Mouse (Mus musculus) forebrain, embryonic 15.5 days (tissue): ENCODE data around the gene Cd93. TPM values are rescaled to one million over a fixed set of nuclear protein-coding genes. Genes with fewer than 3 reads are reported as not detected.

Experiments used
- ATAC-seq: fragments of 200-750 bp; cut with Nextera tagmentation; replicated peaks from 2 replicates; pipeline ENCODE4 v1.8.0; 2017; ENCODE audit warnings: mild to moderate bottlenecking, moderate TSS enrichment, moderate library complexity
- H3K27ac ChIP-seq: fragments of 300-500 bp; sonication (generic); replicated peaks from 2 replicates; pipeline ENCODE4 v1.5.1; 2015; ENCODE audit warnings: mild to moderate bottlenecking, inconsistent platforms
- H3K27me3 ChIP-seq: fragments of 300-500 bp; sonication (generic); 2 replicates; pipeline ENCODE4 v1.6.1; 2015; ENCODE audit warnings: inconsistent platforms
- H3K36me3 ChIP-seq: fragments of 300-500 bp; sonication (generic); 2 replicates; pipeline ENCODE4 v1.6.1; 2015; ENCODE audit warnings: mild to moderate bottlenecking, inconsistent platforms
- H3K4me1 ChIP-seq: fragments of 300-500 bp; sonication (generic); 2 replicates; pipeline ENCODE4 v1.6.1; 2015; ENCODE audit warnings: inconsistent platforms
- H3K4me2 ChIP-seq: fragments of 300-500 bp; sonication (generic); replicated peaks from 2 replicates; pipeline ENCODE4 v1.6.1; 2015; ENCODE audit warnings: mild to moderate bottlenecking, inconsistent platforms
- H3K4me3 ChIP-seq: fragments of 300-500 bp; sonication (generic); 2 replicates; pipeline ENCODE4 v1.5.1; 2015; ENCODE audit warnings: mild to moderate bottlenecking, inconsistent platforms
- H3K9ac ChIP-seq: fragments of 300-500 bp; sonication (generic); replicated peaks from 2 replicates; pipeline ENCODE4 v1.6.1; 2015; ENCODE audit warnings: mild to moderate bottlenecking, inconsistent platforms
- H3K9me3 ChIP-seq: fragments of 300-500 bp; sonication (generic); 2 replicates; pipeline ENCODE4 v1.6.1; 2016; ENCODE audit warnings: inconsistent platforms
- WGBS: fragments of 180-500 bp; shearing (Covaris S2); methylation state at CpG from one replicate; pipeline ENCODE4 v1.1.7; 2015; ENCODE audit warnings: mixed read lengths; 5-methylcytosine and 5-hydroxymethylcytosine counted together
- polyA plus RNA-seq: library from polyadenylated mRNA; unstranded; fragments of >200 nt; fragmentation: Nextera tagmentation; extraction: Ambion mirVana; gene quantifications from 2 replicates; pipeline ENCODE4 v1.2.1, GENCODE M21; 2015

Gene Cd93
- polyA plus RNA-seq, 1 experiment from 2014 or later, result 6.2 TPM

GRCm38 (mm10) chr2:148455341-148455740 is 12.0 kb upstream of the Cd93 start:
- no peak overlapping the region for H3K9ac ChIP-seq
- H3K4me3 ChIP-seq, result no peak overlapping the region
- no peak for ATAC-seq
- no peaks in the 10 kb centered on the region for H3K27me3 ChIP-seq
- H3K4me1 ChIP-seq, result no peaks in the 10 kb centered on the region
- H3K27ac ChIP-seq, result no peak overlapping the region
- H3K4me2 ChIP-seq, result no peak overlapping the region
- no peaks in the 10 kb centered on the region for H3K36me3 ChIP-seq
- H3K9me3 ChIP-seq, result no peaks in the 10 kb centered on the region

DNA sequence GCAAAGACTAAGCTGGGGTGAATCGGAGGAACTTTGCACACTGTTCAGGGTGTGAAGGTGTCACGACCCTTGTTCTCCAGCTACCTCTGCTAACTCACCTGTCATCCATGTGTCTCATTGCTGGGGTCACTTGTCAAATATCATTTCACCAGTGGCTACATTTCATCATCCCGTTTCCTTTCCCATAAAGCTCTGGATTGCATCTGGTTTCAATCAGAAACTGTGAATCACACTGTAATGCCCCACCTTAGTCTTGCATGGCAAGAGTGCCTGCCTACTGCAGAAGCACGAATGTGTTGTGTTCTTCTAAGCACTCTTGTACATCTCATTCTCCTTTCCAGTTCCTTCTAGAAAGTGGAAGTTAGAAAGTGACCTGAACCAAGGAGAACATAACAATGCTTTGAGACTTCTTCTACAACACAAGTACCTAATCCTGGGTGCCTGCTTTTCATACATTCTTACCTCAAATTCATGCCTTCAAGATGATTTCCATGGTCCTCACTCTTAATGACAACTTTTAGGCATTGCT is 10.7 kb upstream of the Cd93 start:
- WGBS, result 88% methylated on average over 4 of the region's 4 CpGs

DNA sequence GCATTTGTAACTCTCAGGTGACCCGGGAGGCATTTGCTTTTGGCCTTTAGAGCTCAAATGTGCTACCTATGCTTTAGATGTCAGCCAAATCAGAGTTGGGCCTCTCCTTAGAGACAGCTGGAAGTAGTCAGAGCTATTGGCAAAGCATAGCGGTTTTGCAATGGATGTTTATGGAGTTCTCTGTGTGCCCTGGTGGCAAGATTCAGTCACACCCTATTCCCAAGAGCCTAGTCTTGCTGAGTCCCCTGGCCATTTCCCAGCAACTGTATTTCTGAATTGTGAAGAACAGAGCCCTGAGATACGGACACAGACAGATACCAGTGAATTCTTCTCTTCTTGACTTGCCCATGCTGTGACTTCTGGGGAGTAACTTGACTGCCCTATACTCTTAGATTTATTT is 9.7 kb upstream of the Cd93 start:
- Histone ChIP-seq H3K4me2 (no peak overlapping the region), H3K9me3 (no peaks in the 10 kb centered on the region), H3K27ac (no peak overlapping the region), H3K9ac (no peak overlapping the region), H3K36me3 (no peaks in the 10 kb centered on the region), H3K4me3 (no peak overlapping the region), H3K4me1 (no peaks in the 10 kb centered on the region), H3K27me3 (no peaks in the 10 kb centered on the region)
- WGBS, result 90% methylated on average over 3 of the region's 3 CpGs
- ATAC-seq, result no peak

More for the DNA sequence above, 10.7 kb upstream of the Cd93 start:
- Histone ChIP-seq H3K9ac (no peak overlapping the region), H3K4me1 (no peaks in the 10 kb centered on the region), H3K9me3 (no peaks in the 10 kb centered on the region), H3K4me2 (no peak overlapping the region), H3K36me3 (no peaks in the 10 kb centered on the region), H3K27me3 (no peaks in the 10 kb centered on the region), H3K27ac (no peak overlapping the region), H3K4me3 (no peak overlapping the region)
- no peak for ATAC-seq

DNA sequence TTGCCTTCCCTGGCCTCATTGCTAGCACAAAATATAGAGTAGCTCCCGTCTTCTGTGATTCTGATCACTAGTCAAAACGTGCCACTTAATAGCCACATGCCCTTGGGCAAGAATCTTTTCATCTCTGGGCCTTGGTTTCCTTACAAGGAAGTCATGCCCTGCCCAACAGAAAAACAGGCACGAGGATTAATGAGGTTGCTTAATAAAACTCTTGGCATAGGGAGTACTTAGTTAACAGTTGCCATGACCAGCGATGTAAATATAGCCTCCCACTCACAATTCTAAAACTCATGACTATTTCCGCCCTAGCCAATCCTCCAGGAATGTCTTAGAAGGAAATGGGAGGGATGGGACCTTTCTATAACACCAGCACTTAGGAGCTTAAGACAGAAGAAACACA is 8.1 kb upstream of the Cd93 start:
- no peaks in the 10 kb centered on the region for H3K9me3 ChIP-seq
- no peak overlapping the region for H3K27ac ChIP-seq
- 66% methylated on average over 5 of the region's 5 CpGs for WGBS
- H3K4me2 ChIP-seq, result no peak overlapping the region
- no peak overlapping the region for H3K9ac ChIP-seq
- no peaks in the 10 kb centered on the region for H3K4me1 ChIP-seq
- no peaks in the 10 kb centered on the region for H3K27me3 ChIP-seq
- H3K4me3 ChIP-seq, result no peak overlapping the region
- H3K36me3 ChIP-seq, result no peaks in the 10 kb centered on the region
- no peak for ATAC-seq

- 88% methylated on average over 5 of the region's 5 CpGs for WGBS
- no peak for ATAC-seq
- no peaks in the 10 kb centered on the region for H3K4me1 ChIP-seq
- no peaks in the 10 kb centered on the region for H3K9me3 ChIP-seq
- no peak overlapping the region for H3K9ac ChIP-seq
- no peaks in the 10 kb centered on the region for H3K36me3 ChIP-seq
- H3K4me2 ChIP-seq, result no peak overlapping the region
- no peak overlapping the region for H3K4me3 ChIP-seq
- no peaks in the 10 kb centered on the region for H3K27me3 ChIP-seq
- H3K27ac ChIP-seq, result no peak overlapping the region
Measured at GRCm38 (mm10) chr2:148450616-148451015, 7.3 kb upstream of the Cd93 start.

DNA sequence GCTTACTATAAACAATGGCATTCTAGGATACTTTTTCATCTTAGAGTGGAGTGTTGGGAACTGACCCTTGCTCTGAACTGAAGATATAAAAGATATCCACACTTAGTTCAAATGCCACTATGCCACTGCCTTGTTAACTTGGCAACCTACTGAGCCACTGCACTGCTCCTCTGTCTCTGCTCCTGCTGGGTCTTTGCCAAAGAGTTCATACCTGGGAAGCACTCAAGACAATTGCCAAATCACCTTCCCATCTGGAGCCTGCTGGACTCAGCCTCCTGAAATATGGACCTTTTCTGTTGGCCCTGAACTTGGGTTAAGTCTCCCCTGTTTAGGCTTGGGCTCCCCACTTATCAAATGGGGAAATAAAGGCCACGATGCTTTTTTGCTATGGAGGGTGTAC is 6.3 kb upstream of the Cd93 start:
- Histone ChIP-seq H3K27ac (no peak overlapping the region), H3K36me3 (no peaks in the 10 kb centered on the region), H3K4me2 (no peak overlapping the region), H3K4me1 (no peaks in the 10 kb centered on the region), H3K9me3 (no peaks in the 10 kb centered on the region), H3K4me3 (no peak overlapping the region), H3K27me3 (no peaks in the 10 kb centered on the region), H3K9ac (no peak overlapping the region)
- ATAC-seq, result no peak
- WGBS, result 94% methylated on average over 1 of the region's 1 CpGs

DNA sequence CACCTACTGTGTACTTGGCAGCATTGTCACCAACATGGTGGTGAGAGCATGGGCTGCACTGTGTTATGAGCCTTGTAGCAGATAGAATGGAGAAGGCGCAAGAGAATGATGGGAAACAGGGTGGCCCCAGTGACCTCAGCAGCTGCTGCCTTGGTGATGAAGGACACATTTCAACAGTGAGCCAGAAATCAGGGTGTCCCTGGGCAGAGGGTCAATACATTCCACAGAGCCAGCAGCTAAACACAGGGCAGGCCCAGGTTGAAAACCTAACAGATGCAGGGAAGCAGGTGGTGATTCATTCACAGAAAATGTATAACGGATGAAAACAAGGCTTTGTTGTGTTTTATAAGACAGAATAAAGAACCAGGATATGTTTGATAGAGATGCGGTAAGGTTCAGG is 3.1 kb upstream of the Cd93 start:
- Histone ChIP-seq H3K4me1 (no peaks in the 10 kb centered on the region), H3K27me3 (no peaks in the 10 kb centered on the region), H3K4me3 (no peak overlapping the region), H3K9me3 (no peaks in the 10 kb centered on the region), H3K36me3 (no peaks in the 10 kb centered on the region), H3K27ac (no peak overlapping the region), H3K9ac (no peak overlapping the region), H3K4me2 (no peak overlapping the region)
- WGBS, result 75% methylated on average over 3 of the region's 3 CpGs
- no peak for ATAC-seq

GRCm38 (mm10) chr2:148445616-148446015 is 2.3 kb upstream of the Cd93 start:
- H3K9ac ChIP-seq, result no peak overlapping the region
- no peaks in the 10 kb centered on the region for H3K27me3 ChIP-seq
- no peaks in the 10 kb centered on the region for H3K4me1 ChIP-seq
- no peak overlapping the region for H3K4me2 ChIP-seq
- WGBS, result 98% methylated on average over 1 of the region's 1 CpGs
- no peak overlapping the region for H3K4me3 ChIP-seq
- H3K9me3 ChIP-seq, result no peaks in the 10 kb centered on the region
- ATAC-seq, result no peak
- no peaks in the 10 kb centered on the region for H3K36me3 ChIP-seq
- H3K27ac ChIP-seq, result no peak overlapping the region

- 81% methylated on average over 1 of the region's 1 CpGs for WGBS
- no peak overlapping the region for H3K27ac ChIP-seq
Measured at GRCm38 (mm10) chr2:148444472-148444871, 1.1 kb upstream of the Cd93 start.

GRCm38 (mm10) chr2:148442710-148443109 is 653 bp downstream of the Cd93 start:
- no peak overlapping the region for H3K9ac ChIP-seq
- H3K4me2 ChIP-seq, result no peak overlapping the region
- no peaks in the 10 kb centered on the region for H3K4me1 ChIP-seq
- no peak; the same call in 1 of the 2 replicates for ATAC-seq
- H3K9me3 ChIP-seq, result no peaks in the 10 kb centered on the region
- no peaks in the 10 kb centered on the region for H3K36me3 ChIP-seq
- H3K27ac ChIP-seq, result 0 out of 2 replicates have a peak overlapping the region, but pooled peaks have one; percentile 21
- WGBS, result 96% methylated on average over 4 of the region's 4 CpGs
- no peak overlapping the region for H3K4me3 ChIP-seq
- H3K27me3 ChIP-seq, result no peaks in the 10 kb centered on the region

More at GRCm38 (mm10) chr2:148444472-148444871, 1.1 kb upstream of the Cd93 start:
- Histone ChIP-seq H3K4me3 (no peak overlapping the region), H3K4me2 (no peak overlapping the region), H3K9ac (no peak overlapping the region), H3K36me3 (no peaks in the 10 kb centered on the region), H3K27me3 (no peaks in the 10 kb centered on the region), H3K4me1 (no peaks in the 10 kb centered on the region), H3K9me3 (no peaks in the 10 kb centered on the region)
- ATAC-seq, result no peak

GRCm38 (mm10) chr2:148442172-148442571 is 1.2 kb downstream of the Cd93 start:
- H3K4me2 ChIP-seq, result no peak overlapping the region
- H3K27ac ChIP-seq, result no peak overlapping the region
- ATAC-seq, result no peak

DNA sequence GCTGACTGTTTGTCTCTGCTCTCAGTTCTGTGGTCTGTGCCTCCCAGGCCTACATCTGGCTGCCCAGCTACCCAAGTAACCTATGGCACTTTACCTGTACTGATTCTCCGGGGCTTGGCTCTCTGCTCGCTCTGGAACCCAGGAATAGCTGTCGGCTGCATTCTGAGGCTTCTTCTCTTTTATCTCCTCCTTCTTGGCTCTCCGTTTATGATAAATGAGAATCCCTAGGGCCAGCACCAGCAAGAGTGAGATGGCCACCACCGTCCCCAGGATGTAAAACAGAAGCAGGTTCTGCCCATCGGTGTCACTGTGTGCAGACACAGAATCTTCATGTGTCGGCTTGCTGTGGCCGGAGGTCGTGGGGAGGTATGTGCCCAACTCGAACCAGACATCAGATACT is 1.9 kb downstream of the Cd93 start:
- H3K4me2 ChIP-seq, result no peak overlapping the region

More at GRCm38 (mm10) chr2:148442172-148442571, 1.2 kb downstream of the Cd93 start:
- Histone ChIP-seq H3K4me3 (no peak overlapping the region), H3K9me3 (no peaks in the 10 kb centered on the region), H3K36me3 (no peaks in the 10 kb centered on the region), H3K4me1 (no peaks in the 10 kb centered on the region), H3K9ac (no peak overlapping the region), H3K27me3 (no peaks in the 10 kb centered on the region)
- WGBS, result 72% methylated on average over 4 of the region's 4 CpGs

DNA sequence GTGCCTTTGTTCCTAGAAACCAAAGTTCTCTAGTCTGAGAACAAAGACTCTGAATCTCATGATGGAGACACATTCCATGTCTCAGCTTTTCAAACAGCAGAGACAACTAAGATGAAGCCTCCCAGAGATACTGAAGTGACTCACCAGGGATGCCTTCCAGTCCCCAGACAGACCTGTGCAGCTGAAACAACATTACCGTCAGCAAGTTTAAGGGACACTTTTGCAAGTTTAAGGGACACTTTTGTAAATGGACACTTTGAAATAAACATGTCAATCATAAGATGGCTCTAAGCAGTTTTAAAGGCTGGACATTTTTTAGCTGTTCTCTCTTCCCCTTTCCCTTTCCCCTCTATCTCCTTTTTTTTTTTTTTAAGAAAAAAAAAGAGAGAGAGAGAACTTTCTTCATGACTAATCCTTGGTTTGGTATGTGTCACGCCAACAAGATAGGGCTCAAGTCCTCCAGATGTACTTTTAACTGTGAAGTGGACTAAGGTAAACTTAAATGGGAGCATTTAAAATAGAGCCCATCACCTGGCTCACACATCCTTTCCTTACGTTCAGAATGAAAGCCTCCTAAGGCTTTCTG is 3.6 kb downstream of the Cd93 start:
- H3K4me2 ChIP-seq, result no peak overlapping the region
- H3K4me1 ChIP-seq, result no peaks in the 10 kb centered on the region
- H3K36me3 ChIP-seq, result no peaks in the 10 kb centered on the region
- no peaks in the 10 kb centered on the region for H3K9me3 ChIP-seq
- ATAC-seq, result no peak
- no peaks in the 10 kb centered on the region for H3K27me3 ChIP-seq
- WGBS, result 76% methylated on average over 3 of the region's 3 CpGs
- no peak overlapping the region for H3K27ac ChIP-seq
- no peak overlapping the region for H3K4me3 ChIP-seq
- H3K9ac ChIP-seq, result no peak overlapping the region

More for the DNA sequence above, 1.9 kb downstream of the Cd93 start:
- Histone ChIP-seq H3K36me3 (no peaks in the 10 kb centered on the region), H3K9me3 (no peaks in the 10 kb centered on the region), H3K9ac (no peak overlapping the region), H3K27me3 (no peaks in the 10 kb centered on the region), H3K27ac (no peak overlapping the region), H3K4me1 (no peaks in the 10 kb centered on the region), H3K4me3 (no peak overlapping the region)
- ATAC-seq, result no peak
- WGBS, result 89% methylated on average over 10 of the region's 10 CpGs
